Mouse (Mus musculus) heart, postnatal 0 days (tissue): ENCODE data around the gene Pskh1.

Experiments used
- CTCF ChIP-seq: IDR thresholded peaks from 2 replicates; pipeline ENCODE4 v1.5.1; 2016; ENCODE audit warnings: antibody characterized with exemption, control low read depth, low read depth
- EP300 ChIP-seq: IDR thresholded peaks from 2 replicates; pipeline ENCODE4 v1.6.1; 2016; ENCODE audit warnings: antibody characterized with exemption, low read depth

DNA sequence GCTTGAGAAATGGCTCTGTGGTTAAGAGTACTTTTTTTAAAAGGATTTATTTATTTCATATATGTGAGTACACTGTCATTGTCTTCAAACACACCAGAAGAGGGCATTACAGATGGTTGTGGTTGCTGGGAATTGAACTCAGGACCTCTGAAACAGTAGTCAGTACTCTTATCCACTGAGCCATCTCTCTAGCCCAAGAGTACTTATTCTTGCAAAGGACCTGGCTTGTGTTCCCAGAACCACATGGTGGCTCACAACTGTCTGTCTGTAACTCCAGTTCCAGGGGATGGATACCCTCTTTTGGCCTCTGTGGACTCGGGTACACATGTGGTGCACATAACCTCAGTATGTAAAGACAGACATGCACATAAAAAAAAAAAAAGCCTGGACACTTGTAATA lies 69.1 kb downstream of the Pskh1 start:
- TF ChIP-seq CTCF (no peak), EP300 (no peak)
